Mouse (Mus musculus): Measurements from ENCODE around the gene Tubg2. TPM values are rescaled to one million over a fixed set of nuclear protein-coding genes. Genes with fewer than 3 reads are reported as not detected.

Gene Tubg2
- polyA plus RNA-seq, 1 experiment from 2014 or later = 7.6 TPM

- H3K36me3 ChIP-seq (replicated peaks) = no peaks in the 10 kb centered on the region
- H3K4me1 ChIP-seq = peaks cover 40% of the 10 kb centered on the region
- WGBS = 52% methylated on average over 36 of the region's 36 CpGs
- H3K4me2 ChIP-seq = peak overlapping the region; percentile 1
- H3K27me3 ChIP-seq = peaks cover 85% of the 10 kb centered on the region
- 0 out of 2 replicates have a peak overlapping the region, but pooled peaks have one; percentile 12 for H3K9ac ChIP-seq
- H3K27ac ChIP-seq = no peak overlapping the region
- no peak overlapping the region for H3K4me3 ChIP-seq (replicated peaks)
- no peak for ATAC-seq (ENCODE audit: low FRiP score)
- H3K9me3 ChIP-seq = no peaks in the 10 kb centered on the region
These were observed 22.7 kb downstream of the Tubg2 start for GRCm38 (mm10) chr11:101178061-101179058.

GRCm38 (mm10) chr11:101179306-101179705 is 23.6 kb downstream of the Tubg2 start:
- Histone ChIP-seq H3K27me3 (peaks cover 75% of the 10 kb centered on the region), H3K4me3 (replicated peaks) (no peak overlapping the region), H3K27ac (no peak overlapping the region), H3K4me2 (no peak overlapping the region), H3K9me3 (no peaks in the 10 kb centered on the region), H3K4me1 (peaks cover 30% of the 10 kb centered on the region), H3K9ac (no peak overlapping the region), H3K36me3 (replicated peaks) (no peaks in the 10 kb centered on the region)
- ATAC-seq (ENCODE audit: low FRiP score) = no peak
- WGBS = 83% methylated on average over 15 of the region's 15 CpGs

GRCm38 (mm10) chr11:101180261-101180660 is 24.6 kb downstream of the Tubg2 start:
- Histone ChIP-seq H3K4me3 (replicated peaks) (no peak overlapping the region), H3K27me3 (peaks cover 66% of the 10 kb centered on the region), H3K9me3 (no peaks in the 10 kb centered on the region), H3K27ac (no peak overlapping the region), H3K4me2 (no peak overlapping the region), H3K9ac (no peak overlapping the region), H3K4me1 (peaks cover 21% of the 10 kb centered on the region), H3K36me3 (replicated peaks) (no peaks in the 10 kb centered on the region)
- whole genome bisulfite sequencing = 62% methylated on average over 17 of the region's 17 CpGs
- ATAC-seq (ENCODE audit: low FRiP score) = no peak

GRCm38 (mm10) chr11:101180846-101181740 is 25.4 kb downstream of the Tubg2 start:
- Histone ChIP-seq H3K9ac (no peak overlapping the region), H3K4me1 (peaks cover 14% of the 10 kb centered on the region), H3K27ac (no peak overlapping the region), H3K27me3 (peaks cover 58% of the 10 kb centered on the region), H3K36me3 (replicated peaks) (no peaks in the 10 kb centered on the region), H3K9me3 (no peaks in the 10 kb centered on the region), H3K4me3 (replicated peaks) (no peak overlapping the region), H3K4me2 (no peak overlapping the region)
- no peak for ATAC-seq (ENCODE audit: low FRiP score)
- 37% methylated on average over 10 of the region's 10 CpGs for WGBS

GRCm38 (mm10) chr11:101181961-101182360 is 26.3 kb downstream of the Tubg2 start:
- H3K4me3 ChIP-seq (replicated peaks) = no peak overlapping the region
- 90% methylated on average over 11 of the region's 11 CpGs for WGBS
- peaks cover 49% of the 10 kb centered on the region for H3K27me3 ChIP-seq
- ATAC-seq (ENCODE audit: low FRiP score) = no peak
- H3K27ac ChIP-seq = no peak overlapping the region
- no peak overlapping the region for H3K9ac ChIP-seq
- no peak overlapping the region for H3K4me2 ChIP-seq
- H3K9me3 ChIP-seq = no peaks in the 10 kb centered on the region
- H3K4me1 ChIP-seq = peaks cover 6% of the 10 kb centered on the region; the same call in 1 of the 2 replicates
- H3K36me3 ChIP-seq (replicated peaks) = no peaks in the 10 kb centered on the region

- WGBS = 85% methylated on average over 14 of the region's 14 CpGs
- no peak for ATAC-seq (ENCODE audit: low FRiP score)
These were observed 27.2 kb downstream of the Tubg2 start for GRCm38 (mm10) chr11:101182771-101183517.

GRCm38 (mm10) chr11:101184984-101185383 is 29.3 kb downstream of the Tubg2 start:
- H3K4me2 ChIP-seq = no peak overlapping the region
- no peaks in the 10 kb centered on the region for H3K36me3 ChIP-seq (replicated peaks)
- peaks cover 11% of the 10 kb centered on the region for H3K4me1 ChIP-seq
- H3K9me3 ChIP-seq = no peaks in the 10 kb centered on the region
- WGBS = 91% methylated on average over 12 of the region's 12 CpGs
- H3K27ac ChIP-seq = no peak overlapping the region
- no peak overlapping the region for H3K9ac ChIP-seq
- no peak overlapping the region for H3K4me3 ChIP-seq (replicated peaks)
- ATAC-seq (ENCODE audit: low FRiP score) = no peak
- H3K27me3 ChIP-seq = peaks cover 21% of the 10 kb centered on the region

More at GRCm38 (mm10) chr11:101182771-101183517, 27.2 kb downstream of the Tubg2 start:
- no peak overlapping the region for H3K4me3 ChIP-seq (replicated peaks)
- H3K36me3 ChIP-seq (replicated peaks) = no peaks in the 10 kb centered on the region
- no peaks in the 10 kb centered on the region for H3K4me1 ChIP-seq
- no peak overlapping the region for H3K4me2 ChIP-seq
- H3K27ac ChIP-seq = no peak overlapping the region
- no peaks in the 10 kb centered on the region for H3K9me3 ChIP-seq
- H3K9ac ChIP-seq = no peak overlapping the region
- peaks cover 39% of the 10 kb centered on the region for H3K27me3 ChIP-seq

GRCm38 (mm10) chr11:101185441-101185840 is 29.7 kb downstream of the Tubg2 start:
- no peak overlapping the region for H3K4me3 ChIP-seq (replicated peaks)
- H3K36me3 ChIP-seq (replicated peaks) = no peaks in the 10 kb centered on the region
- H3K27ac ChIP-seq = no peak overlapping the region
- no peak overlapping the region for H3K4me2 ChIP-seq
- ATAC-seq (ENCODE audit: low FRiP score) = no peak
- 92% methylated on average over 4 of the region's 4 CpGs for WGBS
- no peak overlapping the region for H3K9ac ChIP-seq
- peaks cover 16% of the 10 kb centered on the region for H3K4me1 ChIP-seq
- H3K27me3 ChIP-seq = peaks cover 17% of the 10 kb centered on the region
- H3K9me3 ChIP-seq = no peaks in the 10 kb centered on the region

- no peak for ATAC-seq (ENCODE audit: low FRiP score)
- Histone ChIP-seq H3K4me2 (no peak overlapping the region), H3K36me3 (replicated peaks) (no peaks in the 10 kb centered on the region), H3K9me3 (no peaks in the 10 kb centered on the region), H3K4me1 (peaks cover 23% of the 10 kb centered on the region), H3K9ac (no peak overlapping the region), H3K4me3 (replicated peaks) (no peak overlapping the region), H3K27me3 (peaks cover 10% of the 10 kb centered on the region; the same call in 1 of the 2 replicates), H3K27ac (no peak overlapping the region)
- WGBS = 85% methylated on average over 27 of the region's 27 CpGs
These were observed 31.0 kb downstream of the Tubg2 start for GRCm38 (mm10) chr11:101186526-101187247.

- Histone ChIP-seq H3K27ac (no peak overlapping the region), H3K9me3 (no peaks in the 10 kb centered on the region), H3K4me1 (peaks cover 23% of the 10 kb centered on the region), H3K4me3 (replicated peaks) (no peak overlapping the region), H3K36me3 (replicated peaks) (no peaks in the 10 kb centered on the region), H3K27me3 (0 out of 2 replicates have a peak, but pooled peaks cover 3% of the 10 kb centered on the region), H3K4me2 (no peak overlapping the region), H3K9ac (no peak overlapping the region)
- WGBS = 92% methylated on average over 5 of the region's 5 CpGs
- ATAC-seq (ENCODE audit: low FRiP score) = no peak
These were observed 31.8 kb downstream of the Tubg2 start for GRCm38 (mm10) chr11:101187541-101187940.

GRCm38 (mm10) chr11:101188166-101188805 is 32.6 kb downstream of the Tubg2 start:
- H3K9ac ChIP-seq = no peak overlapping the region
- no peaks in the 10 kb centered on the region for H3K9me3 ChIP-seq

More at GRCm38 (mm10) chr11:101188166-101188805, 32.6 kb downstream of the Tubg2 start:
- Histone ChIP-seq H3K4me3 (replicated peaks) (no peak overlapping the region), H3K4me1 (peaks cover 23% of the 10 kb centered on the region), H3K4me2 (no peak overlapping the region), H3K27me3 (no peaks in the 10 kb centered on the region), H3K27ac (no peak overlapping the region), H3K36me3 (replicated peaks) (no peaks in the 10 kb centered on the region)
- ATAC-seq (ENCODE audit: low FRiP score) = no peak
- 83% methylated on average over 11 of the region's 11 CpGs for WGBS

Measured in forebrain, embryonic 12.5 days (tissue).